14 mouse cellular contexts compared by ENCODE assay signal in the genomic region with DNA sequence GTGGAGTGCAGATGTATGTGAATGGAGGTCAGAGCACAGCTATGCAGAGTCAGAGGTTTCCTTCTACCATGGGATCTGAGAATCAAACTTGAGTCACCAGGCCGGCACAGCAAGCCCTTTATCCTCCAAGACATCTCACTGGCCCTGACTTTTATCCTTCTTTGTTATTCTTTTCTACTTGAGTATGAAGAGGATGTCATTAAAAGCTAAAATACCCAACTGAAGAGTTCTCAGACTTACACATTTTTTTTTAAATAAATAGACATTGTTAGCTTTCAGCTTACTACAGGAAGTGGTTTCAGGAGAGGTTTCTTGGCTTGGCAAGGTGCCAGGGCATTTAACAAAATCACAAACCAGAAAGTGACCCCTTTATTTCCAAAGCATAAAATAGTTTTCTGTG. TPM values are rescaled to one million over a fixed set of nuclear protein-coding genes. Genes with fewer than 3 reads are reported as not detected.
DNase-seq lines count a peak whose midpoint lies in the region; ATAC-seq and TF ChIP-seq lines count a peak whose summit lies in the region.
"Had no signal": no experiment of that assay in that cellular context is flagged by ENCODE, and none has a peak within 500 bp of the region (broad histone marks: within the 10 kb centered on the region; RNA-seq: fewer than 3 reads in every experiment).

No protein-coding gene starts in this region.

- H3K27ac ChIP-seq in kidney, embryonic 14.5 days (ENCODE audit: low read depth, low read length) = 0 out of 2 replicates have a peak overlapping the region, but pooled peaks have one; percentile 37
- peak overlapping the region; percentile 75 for H3K27ac ChIP-seq in embryonic fibroblast, embryonic 13.5 days (ENCODE audit: insufficient read depth, low read length)
- H3K27ac ChIP-seq: hindbrain, embryonic 15.5 days; liver, embryonic 13.5 days had no signal

- H3K9me3 ChIP-seq in kidney, embryonic 14.5 days (ENCODE audit: control insufficient read depth, low read length) = no peaks in the 10 kb centered on the region
- H3K9me3 ChIP-seq: hindbrain, embryonic 15.5 days; liver, embryonic 13.5 days had no signal

- no peak for DNase-seq in kidney, adult 9 months
- peak; percentile 10 for DNase-seq in lung, postnatal 36 days
- DNase-seq in lung, postnatal 14 days = no peak
- peak; percentile 2 for DNase-seq in naive thymus-derived CD4-positive, alpha-beta T cell, adult 2 months (ENCODE audit: low read depth)
- no peak for DNase-seq in adrenal gland, postnatal 25 days
- no peak for DNase-seq in testis, postnatal 10 days (ENCODE audit: low spot score)
- DNase-seq: adrenal gland, adult 2 months; cerebellum, adult 8-10 months; heart, adult 11 months; liver, embryonic 13.5 days; right cerebral cortex, adult 18-20 months had no signal

- no peak overlapping the region for H3K4me3 ChIP-seq in kidney, embryonic 14.5 days (ENCODE audit: low read length)
- H3K4me3 ChIP-seq in embryonic fibroblast, embryonic 13.5 days (ENCODE audit: insufficient read depth, low read length) = no peak overlapping the region
- H3K4me3 ChIP-seq: hindbrain, embryonic 15.5 days; liver, embryonic 13.5 days had no signal

- no peaks in the 10 kb centered on the region for H3K27me3 ChIP-seq in kidney, embryonic 14.5 days (ENCODE audit: control insufficient read depth, insufficient read depth, low read length)
- H3K27me3 ChIP-seq: hindbrain, embryonic 15.5 days; liver, embryonic 13.5 days had no signal

- WGBS in kidney, embryonic 14.5 days = 46% methylated on average over 1 of the region's 1 CpGs

- H3K4me2 ChIP-seq in kidney, embryonic 14.5 days (replicated peaks; ENCODE audit: low read depth, low read length) = no peak overlapping the region
- H3K4me2 ChIP-seq: hindbrain, embryonic 15.5 days; liver, embryonic 13.5 days had no signal

- no peaks in the 10 kb centered on the region for H3K4me1 ChIP-seq in kidney, embryonic 14.5 days (ENCODE audit: control insufficient read depth, insufficient read depth, low read length)
- peaks cover 6% of the 10 kb centered on the region; the same call in 1 of the 2 replicates for H3K4me1 ChIP-seq in embryonic fibroblast, embryonic 13.5 days (ENCODE audit: control insufficient read depth, insufficient read depth, low read length)
- H3K4me1 ChIP-seq: hindbrain, embryonic 15.5 days; liver, embryonic 13.5 days had no signal

- ATAC-seq in kidney, embryonic 14.5 days (ENCODE audit: low FRiP score, low TSS enrichment) = no peak

- TF ChIP-seq CTCF in embryonic fibroblast, embryonic 13.5 days (IDR thresholded peaks at IDR 0.05; ENCODE audit: borderline replicate concordance, insufficient read depth, low read length) = no peak

- no peak overlapping the region for H3K9ac ChIP-seq in kidney, embryonic 14.5 days (ENCODE audit: low read depth, low read length)
- H3K9ac ChIP-seq: hindbrain, embryonic 15.5 days; liver, embryonic 13.5 days had no signal

- H3K36me3 ChIP-seq in kidney, embryonic 14.5 days (ENCODE audit: control insufficient read depth, insufficient read depth, low read length) = no peaks in the 10 kb centered on the region
- H3K36me3 ChIP-seq: hindbrain, embryonic 15.5 days; liver, embryonic 13.5 days had no signal

- TF ChIP-seq POLR2A in embryonic fibroblast, embryonic 13.5 days (IDR thresholded peaks at IDR 0.05; ENCODE audit: low read depth, low read length) = no peak

RNA-seq across cellular contexts. Expression of gene Edil3, which starts 15.4 kb away (rescaled TPM):
- polyA plus RNA-seq in kidney, embryonic 14.5 days (2014; fragmentation: Nextera tagmentation; extraction: Ambion mirVana) = 5.5 and 7.9 TPM in 2 replicates
- 40.2 and 42.6 TPM in 2 replicates for polyA plus RNA-seq in embryonic fibroblast, embryonic 13.5 days (2011; ENCODE audit: insufficient read length, low read depth, missing spikeins)
- total RNA-seq in adrenal gland, postnatal 25 days (2021) = 3.1 and 3.3 TPM in 2 replicates

Comparison
In these comparisons a context has a peak if more than half of its experiments do, and no peak if none do; other contexts are left out.
1. DNase-seq: peak in lung, postnatal 36 days (single experiment) and naive thymus-derived CD4-positive, alpha-beta T cell, adult 2 months (single experiment); none in kidney, adult 9 months (single experiment), lung, postnatal 14 days (single experiment), adrenal gland, postnatal 25 days (single experiment) and testis, postnatal 10 days (single experiment).